Mouse (Mus musculus) spleen, adult 2 months (tissue): ENCODE results near the gene Adamtsl3.

Experiments
- CTCF ChIP-seq: fragments of 200-500 bp; IDR thresholded peaks from 2 replicates; pipeline ENCODE4 v1.5.1; 2011; ENCODE audit warnings: mild to moderate bottlenecking, inconsistent platforms; ENCODE audit not compliant: insufficient read depth, insufficient read length, insufficient replicate concordance; ENCODE audit errors: extremely low read depth
- POLR2A ChIP-seq: fragments of 200-500 bp; IDR thresholded peaks from 2 replicates; pipeline ENCODE4 v1.6.1; 2011; ENCODE audit warnings: low read depth, low read length, inconsistent platforms

DNA sequence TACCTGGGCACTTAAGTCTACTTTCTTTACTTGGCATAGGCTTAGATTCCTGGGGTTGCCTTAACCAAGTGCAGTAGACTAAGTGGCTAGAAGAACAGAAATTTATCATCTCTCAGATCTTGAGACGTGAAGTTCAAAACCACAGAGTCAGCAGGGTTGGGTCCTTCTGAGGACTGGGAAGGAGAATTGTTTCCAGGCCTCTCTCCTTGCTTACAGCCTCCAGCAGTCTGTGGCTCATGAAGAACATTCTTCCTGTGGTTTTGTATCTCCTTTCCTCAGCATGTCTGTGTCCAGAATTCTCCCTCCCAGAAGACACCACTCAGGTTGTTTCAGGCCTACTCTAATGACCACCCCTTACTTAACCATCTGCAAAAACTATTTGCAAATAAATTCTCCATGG is 216.5 kb downstream of the Adamtsl3 start:
- TF ChIP-seq CTCF (no peak), POLR2A (no peak)
